Mouse (Mus musculus) heart, postnatal 4 days (tissue): ENCODE measurements at regions not wholly inside any gene's neighbourhood (a gene's known extent, or its start where the extent isn't known, plus 50 kb on each side); places are given as distances from the start of the nearest gene placed in this dataset.

ENCODE experiments used
- DNase-seq: peaks from one replicate; pipeline ENCODE4 v3.0.0; 2021

GRCm38 (mm10) chr10:70738686-70739085 lies 82.9 kb upstream of the Phyhipl start:
- no peak for DNase-seq

GRCm38 (mm10) chr10:70733956-70734355 lies 78.2 kb upstream of the Phyhipl start:
- DNase-seq, result no peak

- DNase-seq, result no peak
These were observed 77.7 kb upstream of the Phyhipl start for GRCm38 (mm10) chr10:70733478-70733877.

GRCm38 (mm10) chr10:70725091-70725490 lies 69.3 kb upstream of the Phyhipl start:
- no peak for DNase-seq

GRCm38 (mm10) chr10:70722783-70723182 lies 67.0 kb upstream of the Phyhipl start:
- no peak for DNase-seq

GRCm38 (mm10) chr10:70722381-70722780 lies 66.6 kb upstream of the Phyhipl start:
- DNase-seq, result no peak

- peak; percentile 6 for DNase-seq
These were observed 61.7 kb upstream of the Phyhipl start for GRCm38 (mm10) chr10:70717464-70717863.

GRCm38 (mm10) chr10:70717025-70717424 lies 61.3 kb upstream of the Phyhipl start:
- peak; percentile 52 for DNase-seq

GRCm38 (mm10) chr10:70713306-70713705 lies 57.5 kb upstream of the Phyhipl start:
- no peak for DNase-seq

- no peak for DNase-seq
These were observed 53.0 kb upstream of the Phyhipl start for GRCm38 (mm10) chr10:70708806-70709205.
